Mouse (Mus musculus): ENCODE measurements around the gene Elovl7. TPM values are rescaled to one million over a fixed set of nuclear protein-coding genes. Genes with fewer than 3 reads are reported as not detected.

Elovl7 gene
- polyA plus RNA-seq, 1 experiment from 2014 or later = 28.4 TPM

- ATAC-seq (ENCODE audit: insufficient read depth, low FRiP score) = no peak
- no peaks in the 10 kb centered on the region for H3K27me3 ChIP-seq (ENCODE audit: control insufficient read depth, insufficient read depth, low read length)
- H3K4me3 ChIP-seq (replicated peaks; ENCODE audit: low read length) = no peak overlapping the region
- H3K9me3 ChIP-seq (replicated peaks; ENCODE audit: control insufficient read depth, low read length) = no peaks in the 10 kb centered on the region
- no peaks in the 10 kb centered on the region for H3K36me3 ChIP-seq (ENCODE audit: control insufficient read depth, insufficient read depth, low read length)
- no peak overlapping the region for H3K4me2 ChIP-seq (ENCODE audit: low read depth, low read length)
- H3K4me1 ChIP-seq (ENCODE audit: control insufficient read depth, insufficient read depth, low read length) = no peaks in the 10 kb centered on the region
- H3K27ac ChIP-seq (ENCODE audit: low read length) = no peak overlapping the region
- H3K9ac ChIP-seq (ENCODE audit: low read length) = no peak overlapping the region
- WGBS = 78% methylated on average over 7 of the region's 7 CpGs
These were observed 5.6 kb downstream of the Elovl7 start for GRCm38 (mm10) chr13:108219773-108220172.

DNA sequence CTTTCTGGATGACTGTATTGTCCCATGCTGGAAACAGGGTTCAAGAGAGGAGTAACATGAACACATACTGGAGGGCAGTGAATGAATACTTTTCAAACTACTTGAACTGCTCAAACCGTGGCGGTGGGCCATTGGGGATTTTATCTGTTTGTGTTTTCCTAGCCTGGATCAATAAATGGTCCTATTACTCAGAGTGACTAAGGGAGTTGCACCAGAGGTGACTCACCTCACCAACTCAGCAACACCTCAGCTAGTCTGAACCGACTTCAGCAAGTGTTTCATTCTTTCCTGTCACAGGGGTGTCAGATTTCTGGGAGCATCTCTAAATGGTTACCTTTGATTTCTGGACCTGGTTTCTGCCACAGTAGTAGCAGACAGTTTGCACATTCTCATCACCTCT, 15.0 kb downstream of the Elovl7 start:
- WGBS = 55% methylated on average over 3 of the region's 3 CpGs
- Histone ChIP-seq H3K9ac (ENCODE audit: low read length) (no peak overlapping the region), H3K27ac (ENCODE audit: low read length) (peak overlapping the region; percentile 66), H3K4me2 (ENCODE audit: low read depth, low read length) (peak overlapping the region; percentile 19; the same call in 1 of the 2 replicates), H3K36me3 (ENCODE audit: control insufficient read depth, insufficient read depth, low read length) (no peaks in the 10 kb centered on the region), H3K27me3 (ENCODE audit: control insufficient read depth, insufficient read depth, low read length) (no peaks in the 10 kb centered on the region), H3K4me3 (replicated peaks; ENCODE audit: low read length) (no peak overlapping the region), H3K9me3 (replicated peaks; ENCODE audit: control insufficient read depth, low read length) (no peaks in the 10 kb centered on the region), H3K4me1 (ENCODE audit: control insufficient read depth, insufficient read depth, low read length) (no peaks in the 10 kb centered on the region; the same call in 1 of the 2 replicates)
- peak; percentile 70; the same call in 1 of the 2 replicates for ATAC-seq (ENCODE audit: insufficient read depth, low FRiP score)

DNA sequence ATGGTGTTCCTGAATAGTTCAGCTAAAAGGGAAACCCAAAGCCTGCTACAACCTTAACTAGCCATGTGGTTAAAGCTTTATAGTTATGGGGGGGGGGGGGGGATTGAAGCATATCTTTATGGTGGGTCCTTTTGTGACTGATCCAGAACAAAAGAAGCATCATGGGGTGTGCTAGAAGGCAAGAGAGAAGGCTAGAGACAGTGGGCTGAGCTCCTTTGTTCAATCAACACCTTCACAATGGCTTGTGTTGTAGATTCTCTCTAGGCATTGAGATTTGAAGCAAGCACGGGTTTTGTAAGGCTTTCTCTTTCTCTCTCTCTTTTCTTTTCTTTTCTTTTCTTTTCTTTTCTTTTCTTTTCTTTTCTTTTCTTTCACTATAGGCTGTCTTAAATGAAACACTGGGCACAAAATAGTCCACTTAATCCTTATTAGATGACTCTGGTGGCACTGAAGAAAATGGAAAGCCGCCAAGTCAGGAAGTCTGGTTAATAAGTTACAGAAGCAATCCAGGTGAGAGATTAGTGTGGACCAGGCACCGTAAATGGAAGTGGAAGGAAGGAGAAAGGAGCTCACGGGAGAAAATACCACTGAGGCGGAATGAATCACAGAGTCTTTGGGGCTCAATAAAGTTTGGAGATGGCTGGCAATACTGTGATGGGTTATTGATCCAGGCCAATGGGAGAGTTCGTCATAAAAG, 15.6 kb downstream of the Elovl7 start:
- 57% methylated on average over 6 of the region's 6 CpGs for WGBS
- H3K4me1 ChIP-seq (ENCODE audit: control insufficient read depth, insufficient read depth, low read length) = no peaks in the 10 kb centered on the region; the same call in 1 of the 2 replicates
- ATAC-seq (ENCODE audit: insufficient read depth, low FRiP score) = peak; percentile 68; the same call in 1 of the 2 replicates

GRCm38 (mm10) chr13:108240012-108240411, 25.8 kb downstream of the Elovl7 start:
- Histone ChIP-seq H3K27me3 (ENCODE audit: control insufficient read depth, insufficient read depth, low read length) (no peaks in the 10 kb centered on the region), H3K4me2 (ENCODE audit: low read depth, low read length) (no peak overlapping the region), H3K4me1 (ENCODE audit: control insufficient read depth, insufficient read depth, low read length) (no peaks in the 10 kb centered on the region), H3K27ac (ENCODE audit: low read length) (no peak overlapping the region), H3K36me3 (ENCODE audit: control insufficient read depth, insufficient read depth, low read length) (no peaks in the 10 kb centered on the region), H3K4me3 (replicated peaks; ENCODE audit: low read length) (no peak overlapping the region), H3K9me3 (replicated peaks; ENCODE audit: control insufficient read depth, low read length) (no peaks in the 10 kb centered on the region), H3K9ac (ENCODE audit: low read length) (no peak overlapping the region)
- WGBS = 35% methylated on average over 4 of the region's 4 CpGs
- no peak for ATAC-seq (ENCODE audit: insufficient read depth, low FRiP score)

More for the DNA sequence above, 15.6 kb downstream of the Elovl7 start:
- Histone ChIP-seq H3K36me3 (ENCODE audit: control insufficient read depth, insufficient read depth, low read length) (no peaks in the 10 kb centered on the region), H3K9ac (ENCODE audit: low read length) (no peak overlapping the region), H3K27ac (ENCODE audit: low read length) (peak overlapping the region; percentile 66), H3K27me3 (ENCODE audit: control insufficient read depth, insufficient read depth, low read length) (no peaks in the 10 kb centered on the region), H3K9me3 (replicated peaks; ENCODE audit: control insufficient read depth, low read length) (no peaks in the 10 kb centered on the region), H3K4me3 (replicated peaks; ENCODE audit: low read length) (no peak overlapping the region), H3K4me2 (ENCODE audit: low read depth, low read length) (peak overlapping the region; percentile 19)

GRCm38 (mm10) chr13:108241715-108242114, 27.5 kb downstream of the Elovl7 start:
- Histone ChIP-seq H3K9ac (ENCODE audit: low read length) (no peak overlapping the region), H3K27ac (ENCODE audit: low read length) (no peak overlapping the region), H3K9me3 (replicated peaks; ENCODE audit: control insufficient read depth, low read length) (no peaks in the 10 kb centered on the region), H3K27me3 (ENCODE audit: control insufficient read depth, insufficient read depth, low read length) (no peaks in the 10 kb centered on the region), H3K36me3 (ENCODE audit: control insufficient read depth, insufficient read depth, low read length) (no peaks in the 10 kb centered on the region), H3K4me2 (ENCODE audit: low read depth, low read length) (no peak overlapping the region), H3K4me3 (replicated peaks; ENCODE audit: low read length) (no peak overlapping the region), H3K4me1 (ENCODE audit: control insufficient read depth, insufficient read depth, low read length) (no peaks in the 10 kb centered on the region)
- 79% methylated on average over 5 of the region's 5 CpGs for WGBS
- ATAC-seq (ENCODE audit: insufficient read depth, low FRiP score) = no peak

- Histone ChIP-seq H3K4me2 (ENCODE audit: low read depth, low read length) (no peak overlapping the region), H3K27me3 (ENCODE audit: control insufficient read depth, insufficient read depth, low read length) (no peaks in the 10 kb centered on the region), H3K4me3 (replicated peaks; ENCODE audit: low read length) (no peak overlapping the region), H3K9me3 (replicated peaks; ENCODE audit: control insufficient read depth, low read length) (no peaks in the 10 kb centered on the region), H3K9ac (ENCODE audit: low read length) (no peak overlapping the region), H3K27ac (ENCODE audit: low read length) (no peak overlapping the region), H3K4me1 (ENCODE audit: control insufficient read depth, insufficient read depth, low read length) (no peaks in the 10 kb centered on the region), H3K36me3 (ENCODE audit: control insufficient read depth, insufficient read depth, low read length) (no peaks in the 10 kb centered on the region)
- ATAC-seq (ENCODE audit: insufficient read depth, low FRiP score) = no peak
- WGBS = 55% methylated on average over 11 of the region's 11 CpGs
These were observed 31.0 kb downstream of the Elovl7 start for GRCm38 (mm10) chr13:108245086-108245697.

GRCm38 (mm10) chr13:108251106-108251505, 36.9 kb downstream of the Elovl7 start:
- Histone ChIP-seq H3K9ac (ENCODE audit: low read length) (no peak overlapping the region), H3K4me1 (ENCODE audit: control insufficient read depth, insufficient read depth, low read length) (0 out of 2 replicates have a peak, but pooled peaks cover 3% of the 10 kb centered on the region), H3K4me3 (replicated peaks; ENCODE audit: low read length) (no peak overlapping the region), H3K27me3 (ENCODE audit: control insufficient read depth, insufficient read depth, low read length) (no peaks in the 10 kb centered on the region), H3K4me2 (ENCODE audit: low read depth, low read length) (no peak overlapping the region), H3K9me3 (replicated peaks; ENCODE audit: control insufficient read depth, low read length) (no peaks in the 10 kb centered on the region), H3K36me3 (ENCODE audit: control insufficient read depth, insufficient read depth, low read length) (no peaks in the 10 kb centered on the region), H3K27ac (ENCODE audit: low read length) (no peak overlapping the region)
- ATAC-seq (ENCODE audit: insufficient read depth, low FRiP score) = no peak; the same call in 1 of the 2 replicates
- WGBS = 64% methylated on average over 5 of the region's 5 CpGs

- Histone ChIP-seq H3K9ac (ENCODE audit: low read length) (no peak overlapping the region), H3K27me3 (ENCODE audit: control insufficient read depth, insufficient read depth, low read length) (no peaks in the 10 kb centered on the region), H3K4me2 (ENCODE audit: low read depth, low read length) (no peak overlapping the region), H3K9me3 (replicated peaks; ENCODE audit: control insufficient read depth, low read length) (no peaks in the 10 kb centered on the region), H3K4me1 (ENCODE audit: control insufficient read depth, insufficient read depth, low read length) (0 out of 2 replicates have a peak, but pooled peaks cover 3% of the 10 kb centered on the region), H3K36me3 (ENCODE audit: control insufficient read depth, insufficient read depth, low read length) (no peaks in the 10 kb centered on the region), H3K4me3 (replicated peaks; ENCODE audit: low read length) (no peak overlapping the region), H3K27ac (ENCODE audit: low read length) (no peak overlapping the region)
- 61% methylated on average over 5 of the region's 5 CpGs for WGBS
- no peak for ATAC-seq (ENCODE audit: insufficient read depth, low FRiP score)
These were observed 39.8 kb downstream of the Elovl7 start for GRCm38 (mm10) chr13:108253977-108254376.

DNA sequence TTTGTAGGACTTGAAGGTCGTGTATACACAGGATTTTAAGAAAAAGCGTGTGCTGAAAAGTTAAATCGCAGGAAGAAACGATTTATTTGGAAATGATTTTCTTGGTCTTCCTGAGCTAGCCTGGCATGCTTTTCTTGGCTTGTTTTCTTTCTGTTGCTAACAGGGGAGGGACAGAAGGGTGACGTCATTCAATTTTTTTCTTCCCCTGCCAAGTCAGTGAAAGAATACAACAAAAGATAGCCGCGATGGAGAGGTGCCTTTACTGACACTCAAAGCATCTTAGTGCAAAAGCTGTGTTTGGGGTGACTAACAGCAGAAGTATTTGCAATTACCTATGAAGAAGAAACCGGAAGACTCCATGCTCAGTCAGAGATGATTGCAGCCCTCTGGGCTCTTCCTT, 48.8 kb downstream of the Elovl7 start:
- H3K4me3 ChIP-seq (replicated peaks; ENCODE audit: low read length) = no peak overlapping the region
- ATAC-seq (ENCODE audit: insufficient read depth, low FRiP score) = no peak
- no peaks in the 10 kb centered on the region for H3K9me3 ChIP-seq (replicated peaks; ENCODE audit: control insufficient read depth, low read length)
- H3K4me1 ChIP-seq (ENCODE audit: control insufficient read depth, insufficient read depth, low read length) = no peaks in the 10 kb centered on the region
- WGBS = 56% methylated on average over 8 of the region's 8 CpGs
- no peak overlapping the region for H3K27ac ChIP-seq (ENCODE audit: low read length)
- no peak overlapping the region for H3K9ac ChIP-seq (ENCODE audit: low read length)
- no peak overlapping the region for H3K4me2 ChIP-seq (ENCODE audit: low read depth, low read length)
- H3K27me3 ChIP-seq (ENCODE audit: control insufficient read depth, insufficient read depth, low read length) = no peaks in the 10 kb centered on the region
- no peaks in the 10 kb centered on the region for H3K36me3 ChIP-seq (ENCODE audit: control insufficient read depth, insufficient read depth, low read length)

Measured in stomach, embryonic 16.5 days (tissue).